Mouse (Mus musculus): ENCODE results near the gene Fam98a.

- TF ChIP-seq CTCF (IDR thresholded peaks at IDR 0.05; ENCODE audit: low read depth, low read length) (no peak), TAL1 (conservative IDR thresholded peaks at IDR 0.05; ENCODE audit: low read depth, low read length) (no peak), GATA1 (IDR thresholded peaks at IDR 0.05; ENCODE audit: borderline replicate concordance, low read length) (no peak), POLR2AphosphoS5 (IDR thresholded peaks at IDR 0.05; ENCODE audit: insufficient replicate concordance, low read depth, low read length) (no peak)
Observed at GRCm38 (mm10) chr17:75506097-75506675, 45.6 kb downstream of the Fam98a start.
